Mouse (Mus musculus): ENCODE data around the gene Duox1.

DNA sequence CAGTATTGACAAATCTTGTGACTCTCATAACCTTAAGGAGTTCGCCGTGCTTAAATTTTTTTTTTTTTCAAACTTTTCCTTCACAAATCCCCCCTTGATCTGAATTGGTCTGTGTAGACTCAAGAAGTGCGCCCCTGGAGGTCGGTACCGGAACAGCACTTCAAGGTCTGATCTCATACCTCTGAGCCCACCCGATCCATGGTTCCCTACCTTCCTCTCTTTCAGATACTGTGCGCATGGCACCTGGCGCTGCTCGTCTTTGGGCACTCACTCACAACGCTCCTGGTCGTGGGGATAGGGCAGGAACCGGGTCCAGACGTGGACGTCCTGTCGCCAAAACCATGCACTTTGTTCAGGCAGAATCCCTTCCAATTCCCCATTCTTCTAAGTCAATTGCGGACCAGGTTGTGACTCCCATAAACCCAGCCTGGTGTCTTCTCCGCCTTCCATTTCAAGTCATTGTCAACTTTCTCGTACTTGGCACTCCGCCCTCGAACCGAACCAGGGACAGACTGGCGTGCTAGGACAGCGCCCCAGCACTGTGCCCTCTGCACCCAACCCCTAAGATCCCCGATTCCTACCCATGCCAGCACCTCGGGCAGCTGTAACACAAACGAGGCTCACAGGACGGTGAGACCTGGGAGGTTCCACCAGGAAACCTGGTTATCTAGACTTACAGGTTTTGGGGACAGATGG lies 2.6 kb upstream of the Duox1 start:
- TF ChIP-seq CTCF (IDR thresholded peaks at IDR 0.05; ENCODE audit: low read depth, low read length) (peak; percentile 81), GATA1 (IDR thresholded peaks at IDR 0.05; ENCODE audit: borderline replicate concordance, low read length) (no peak), POLR2AphosphoS5 (IDR thresholded peaks at IDR 0.05; ENCODE audit: insufficient replicate concordance, low read depth, low read length) (no peak), TAL1 (conservative IDR thresholded peaks at IDR 0.05; ENCODE audit: low read depth, low read length) (no peak), GATA2 (IDR thresholded peaks at IDR 0.05; ENCODE audit: borderline replicate concordance, low read depth, low read length) (no peak)

Data from G1E (cell line).